Mouse (Mus musculus) embryonic facial prominence, embryonic 11.5 days (tissue): ENCODE measurements around the gene Dicer1. TPM values are rescaled to one million over a fixed set of nuclear protein-coding genes. Genes with fewer than 3 reads are reported as not detected.
A peak's percentile ranks its signal among the peaks of the same experiment; 100 is the strongest.

Experiments used
- ATAC-seq: fragments of 200-750 bp; cut with Nextera tagmentation; replicated peaks from 2 replicates; pipeline ENCODE4 v1.8.0; 2017; ENCODE audit warnings: low read depth; ENCODE audit not compliant: insufficient number of reproducible peaks, low FRiP score, low TSS enrichment
- DNase-seq: peaks from one replicate; pipeline ENCODE4 v3.0.0-alpha.2; 2015; ENCODE audit warnings: low spot score
- H3K27ac ChIP-seq: fragments of 300-500 bp; sonication (generic); replicated peaks from 2 replicates; pipeline ENCODE4 v1.5.1; 2014; ENCODE audit warnings: mild to moderate bottlenecking, low read depth, low read length, control low read depth
- H3K27me3 ChIP-seq: fragments of 300-500 bp; sonication (generic); 2 replicates; pipeline ENCODE4 v1.6.1; 2014; ENCODE audit warnings: mild to moderate bottlenecking, low read length, moderate library complexity, mixed read lengths; ENCODE audit not compliant: control insufficient read depth, insufficient read depth
- H3K36me3 ChIP-seq: fragments of 300-500 bp; sonication (generic); replicated peaks from 2 replicates; pipeline ENCODE4 v1.6.1; 2014; ENCODE audit warnings: low read depth, mild to moderate bottlenecking, low read length, moderate library complexity, mixed read lengths; ENCODE audit not compliant: control insufficient read depth, insufficient read depth
- H3K4me1 ChIP-seq: fragments of 300-500 bp; sonication (generic); 2 replicates; pipeline ENCODE4 v1.6.1; 2014; ENCODE audit warnings: low read length, mixed read lengths; ENCODE audit not compliant: control insufficient read depth, insufficient read depth
- H3K4me2 ChIP-seq: fragments of 300-500 bp; sonication (generic); 2 replicates; pipeline ENCODE4 v1.6.1; 2014; ENCODE audit warnings: low read depth, mild to moderate bottlenecking, control low read depth, low read length, moderate library complexity
- H3K4me3 ChIP-seq: fragments of 300-500 bp; sonication (generic); 2 replicates; pipeline ENCODE4 v1.5.1; 2014; ENCODE audit warnings: low read depth, low read length, control low read depth
- H3K9ac ChIP-seq: fragments of 300-500 bp; sonication (generic); replicated peaks from 2 replicates; pipeline ENCODE4 v1.6.1; 2014; ENCODE audit warnings: mild to moderate bottlenecking, control low read depth, low read length
- H3K9me3 ChIP-seq: fragments of 300-500 bp; sonication (generic); replicated peaks from 2 replicates; pipeline ENCODE4 v1.6.1; 2016; ENCODE audit warnings: mild to moderate bottlenecking, low read length, inconsistent platforms, mixed read lengths; ENCODE audit not compliant: control insufficient read depth
- WGBS: fragments of 180-500 bp; shearing (Covaris S2); extraction: QIAGEN DNeasy Blood & Tissue Kit; methylation state at CpG from one replicate; pipeline ENCODE4 v1.1.7; 2014; 5-methylcytosine and 5-hydroxymethylcytosine counted together
- polyA plus RNA-seq: library from polyadenylated mRNA; unstranded; fragments of >200 nt; fragmentation: Nextera tagmentation; extraction: Ambion mirVana; gene quantifications from 2 replicates; pipeline ENCODE4 v1.2.1, GENCODE M21; 2014

Dicer1 gene
- 29.6 and 31.1 TPM in 2 replicates for polyA plus RNA-seq

- peak; percentile 98 for DNase-seq
- no peaks in the 10 kb centered on the region; the same call in 1 of the 2 replicates for H3K36me3 ChIP-seq
- peak within 1 kb of the TSS; percentile 79 for H3K4me2 ChIP-seq
- H3K9ac ChIP-seq: peak within 1 kb of the TSS; percentile 98
- H3K27me3 ChIP-seq: no peaks in the 10 kb centered on the region
- H3K9me3 ChIP-seq: no peaks in the 10 kb centered on the region
- peak within 1 kb of the TSS; percentile 63 for H3K4me3 ChIP-seq
- H3K4me1 ChIP-seq: peaks cover 3% of the 10 kb centered on the region; the same call in 1 of the 2 replicates
- peak within 1 kb of the TSS; percentile 92 for H3K27ac ChIP-seq
- ATAC-seq: peak; percentile 96
- under 1% methylated on average over 81 of the region's 94 CpGs for WGBS
Observed at GRCm38 (mm10) chr12:104751814-104752765, at the start of gene Dicer1. Gene Dicer1 (minus strand): TSS chr12:104751952.

- Histone ChIP-seq H3K9ac (no peak overlapping the region), H3K4me3 (no peak overlapping the region), H3K27ac (no peak overlapping the region), H3K27me3 (no peaks in the 10 kb centered on the region), H3K4me2 (no peak overlapping the region), H3K36me3 (peaks cover 4% of the 10 kb centered on the region), H3K4me1 (peaks cover 7% of the 10 kb centered on the region; the same call in 1 of the 2 replicates), H3K9me3 (0 out of 2 replicates have a peak, but pooled peaks cover 2% of the 10 kb centered on the region)
- DNase-seq: no peak
- 98% methylated on average over 3 of the region's 3 CpGs for WGBS
- no peak for ATAC-seq
Observed at GRCm38 (mm10) chr12:104799365-104799764, 47.6 kb upstream of the Dicer1 start.

- no peak overlapping the region for H3K4me2 ChIP-seq
- ATAC-seq (no peak), DNase-seq (no peak)
- no peaks in the 10 kb centered on the region for H3K27me3 ChIP-seq
- no peak overlapping the region for H3K9ac ChIP-seq
- H3K27ac ChIP-seq: no peak overlapping the region
- 0 out of 2 replicates have a peak, but pooled peaks cover 2% of the 10 kb centered on the region for H3K9me3 ChIP-seq
- 90% methylated on average over 6 of the region's 6 CpGs for WGBS
- peaks cover 4% of the 10 kb centered on the region for H3K36me3 ChIP-seq
- H3K4me1 ChIP-seq: peaks cover 6% of the 10 kb centered on the region; the same call in 1 of the 2 replicates
- H3K4me3 ChIP-seq: no peak overlapping the region
Observed at GRCm38 (mm10) chr12:104797905-104798304, 46.2 kb upstream of the Dicer1 start.

- H3K36me3 ChIP-seq: peaks cover 4% of the 10 kb centered on the region
- 0 out of 2 replicates have a peak, but pooled peaks cover 2% of the 10 kb centered on the region for H3K9me3 ChIP-seq
- DNase-seq: no peak
- 86% methylated on average over 11 of the region's 11 CpGs for WGBS
- H3K27me3 ChIP-seq: no peaks in the 10 kb centered on the region
- no peak overlapping the region for H3K9ac ChIP-seq
- no peak for ATAC-seq
- H3K4me2 ChIP-seq: no peak overlapping the region
- no peak overlapping the region for H3K4me3 ChIP-seq
- H3K27ac ChIP-seq: no peak overlapping the region
- peaks cover 3% of the 10 kb centered on the region; the same call in 1 of the 2 replicates for H3K4me1 ChIP-seq
Observed at GRCm38 (mm10) chr12:104796635-104797378, 45.1 kb upstream of the Dicer1 start.

GRCm38 (mm10) chr12:104794957-104795356 lies 43.2 kb upstream of the Dicer1 start:
- Histone ChIP-seq H3K4me2 (no peak overlapping the region), H3K9ac (no peak overlapping the region), H3K36me3 (peaks cover 4% of the 10 kb centered on the region), H3K27ac (no peak overlapping the region), H3K27me3 (no peaks in the 10 kb centered on the region), H3K9me3 (0 out of 2 replicates have a peak, but pooled peaks cover 2% of the 10 kb centered on the region), H3K4me3 (no peak overlapping the region), H3K4me1 (no peaks in the 10 kb centered on the region)
- WGBS: 61% methylated on average over 5 of the region's 5 CpGs
- ATAC-seq: no peak
- no peak for DNase-seq

- no peaks in the 10 kb centered on the region for H3K36me3 ChIP-seq
Observed at GRCm38 (mm10) chr12:104793486-104793885, 41.7 kb upstream of the Dicer1 start.

GRCm38 (mm10) chr12:104777603-104778002 lies 25.9 kb upstream of the Dicer1 start:
- Histone ChIP-seq H3K27me3 (no peaks in the 10 kb centered on the region), H3K9ac (no peak overlapping the region), H3K27ac (no peak overlapping the region), H3K4me3 (no peak overlapping the region), H3K36me3 (no peaks in the 10 kb centered on the region; the same call in 1 of the 2 replicates), H3K4me2 (no peak overlapping the region), H3K9me3 (no peaks in the 10 kb centered on the region), H3K4me1 (no peaks in the 10 kb centered on the region)
- 72% methylated on average over 1 of the region's 1 CpGs for WGBS
- DNase-seq (no peak), ATAC-seq (no peak)

More at GRCm38 (mm10) chr12:104793486-104793885, 41.7 kb upstream of the Dicer1 start:
- Histone ChIP-seq H3K9me3 (no peaks in the 10 kb centered on the region), H3K4me3 (no peak overlapping the region), H3K9ac (no peak overlapping the region), H3K27ac (no peak overlapping the region), H3K4me1 (no peaks in the 10 kb centered on the region), H3K27me3 (no peaks in the 10 kb centered on the region), H3K4me2 (no peak overlapping the region)
- DNase-seq: peak; percentile 52
- no peak for ATAC-seq
- 43% methylated on average over 12 of the region's 12 CpGs for WGBS
